Mouse (Mus musculus) stomach, postnatal 0 days (tissue): Measurements from ENCODE around the gene Nxn. TPM values are rescaled to one million over a fixed set of nuclear protein-coding genes. Genes with fewer than 3 reads are reported as not detected.
A peak's percentile ranks its signal among the peaks of the same experiment; 100 is the strongest.

Experiments
- ATAC-seq: fragments of 200-750 bp; cut with Nextera tagmentation; 2 replicates; pipeline ENCODE4 v1.8.0; 2017; ENCODE audit not compliant: low FRiP score, low TSS enrichment
- DNase-seq: peaks from one replicate; pipeline ENCODE4 v3.0.0-alpha.2; 2016; ENCODE audit warnings: low spot score
- H3K27ac ChIP-seq: fragments of 300-500 bp; sonication (generic); replicated peaks from 2 replicates; pipeline ENCODE4 v1.5.1; 2014; ENCODE audit warnings: mild to moderate bottlenecking, control low read depth
- H3K27me3 ChIP-seq: fragments of 300-500 bp; sonication (generic); 2 replicates; pipeline ENCODE4 v1.6.1; 2014; ENCODE audit warnings: low read length; ENCODE audit not compliant: control insufficient read depth, insufficient read depth
- H3K36me3 ChIP-seq: fragments of 300-500 bp; sonication (generic); 2 replicates; pipeline ENCODE4 v1.6.1; 2014; ENCODE audit warnings: low read length, mixed read lengths; ENCODE audit not compliant: control insufficient read depth, insufficient read depth
- H3K4me1 ChIP-seq: fragments of 300-500 bp; sonication (generic); replicated peaks from 2 replicates; pipeline ENCODE4 v1.6.1; 2014; ENCODE audit warnings: antibody characterized with exemption; ENCODE audit not compliant: control insufficient read depth, insufficient read depth
- H3K4me2 ChIP-seq: fragments of 300-500 bp; sonication (generic); replicated peaks from 2 replicates; pipeline ENCODE4 v1.6.1; 2014; ENCODE audit warnings: low read depth, mild to moderate bottlenecking, control low read depth, moderate library complexity
- H3K4me3 ChIP-seq: fragments of 300-500 bp; sonication (generic); 2 replicates; pipeline ENCODE4 v1.5.1; 2014; ENCODE audit warnings: low read depth, low read length, control low read depth
- H3K9ac ChIP-seq: fragments of 300-500 bp; sonication (generic); 2 replicates; pipeline ENCODE4 v1.6.1; 2014; ENCODE audit warnings: mild to moderate bottlenecking, low read length, control low read depth, mixed read lengths
- H3K9me3 ChIP-seq: fragments of 300-500 bp; sonication (generic); 2 replicates; pipeline ENCODE4 v1.6.1; 2016; ENCODE audit warnings: low read length; ENCODE audit not compliant: control insufficient read depth
- CTCF ChIP-seq: IDR thresholded peaks from 2 replicates; pipeline ENCODE4 v1.5.1; 2016; ENCODE audit warnings: antibody characterized with exemption, low read depth, mild to moderate bottlenecking, moderate library complexity
- EP300 ChIP-seq: optimal IDR thresholded peaks from 2 replicates; pipeline ENCODE3; 2016; ENCODE audit warnings: antibody characterized with exemption
- WGBS: fragments of 180-500 bp; shearing (Covaris S2); extraction: QIAGEN DNeasy Blood & Tissue Kit; methylation state at CpG from one replicate; pipeline ENCODE4 v1.1.7; 2014; 5-methylcytosine and 5-hydroxymethylcytosine counted together
- polyA plus RNA-seq: library from polyadenylated mRNA; unstranded; fragments of >200 nt; fragmentation: Nextera tagmentation; extraction: Ambion mirVana; gene quantifications from 2 replicates; pipeline ENCODE4 v1.2.1, GENCODE M21; 2015

Gene Nxn
- polyA plus RNA-seq, 1 experiment from 2014 or later, result 24.0 TPM

GRCm38 (mm10) chr11:76436009-76436408 is 37.1 kb upstream of the Nxn start:
- Histone ChIP-seq H3K4me2 (peak overlapping the region; percentile 62), H3K4me1 (peaks cover 10% of the 10 kb centered on the region), H3K4me3 (peak overlapping the region; percentile 45), H3K9me3 (no peaks in the 10 kb centered on the region), H3K27me3 (no peaks in the 10 kb centered on the region), H3K27ac (no peak overlapping the region), H3K9ac (no peak overlapping the region; the same call in 1 of the 2 replicates), H3K36me3 (peaks cover 2% of the 10 kb centered on the region)
- ATAC-seq, result no peak
- DNase-seq, result no peak
- 61% methylated on average over 5 of the region's 5 CpGs for WGBS
- TF ChIP-seq CTCF (no peak), EP300 (no peak)

- 68% methylated on average over 6 of the region's 6 CpGs for WGBS
- peaks cover 5% of the 10 kb centered on the region; the same call in 1 of the 2 replicates for H3K36me3 ChIP-seq
- H3K9ac ChIP-seq, result peak overlapping the region; percentile 35
- no peak overlapping the region for H3K4me3 ChIP-seq
- H3K4me1 ChIP-seq, result peaks cover 6% of the 10 kb centered on the region; the same call in 1 of the 2 replicates
- H3K4me2 ChIP-seq, result no peak overlapping the region
- no peak for ATAC-seq
- DNase-seq, result no peak
- TF ChIP-seq CTCF (no peak), EP300 (no peak)
- peak overlapping the region; percentile 53 for H3K27ac ChIP-seq
- H3K27me3 ChIP-seq, result no peaks in the 10 kb centered on the region
- no peaks in the 10 kb centered on the region for H3K9me3 ChIP-seq
These were observed 31.2 kb upstream of the Nxn start for GRCm38 (mm10) chr11:76429966-76430631.

- 46% methylated on average over 7 of the region's 7 CpGs for WGBS
- Histone ChIP-seq H3K4me1 (0 out of 2 replicates have a peak, but pooled peaks cover 3% of the 10 kb centered on the region), H3K27me3 (no peaks in the 10 kb centered on the region), H3K9me3 (no peaks in the 10 kb centered on the region), H3K4me2 (no peak overlapping the region), H3K36me3 (peaks cover 5% of the 10 kb centered on the region; the same call in 1 of the 2 replicates), H3K27ac (peak overlapping the region; percentile 53), H3K9ac (peak overlapping the region; percentile 35), H3K4me3 (no peak overlapping the region)
- no peak for DNase-seq
- ATAC-seq, result no peak
- no peak for TF ChIP-seq EP300
- no peak for TF ChIP-seq CTCF
These were observed 30.6 kb upstream of the Nxn start for GRCm38 (mm10) chr11:76429556-76429955.

DNA sequence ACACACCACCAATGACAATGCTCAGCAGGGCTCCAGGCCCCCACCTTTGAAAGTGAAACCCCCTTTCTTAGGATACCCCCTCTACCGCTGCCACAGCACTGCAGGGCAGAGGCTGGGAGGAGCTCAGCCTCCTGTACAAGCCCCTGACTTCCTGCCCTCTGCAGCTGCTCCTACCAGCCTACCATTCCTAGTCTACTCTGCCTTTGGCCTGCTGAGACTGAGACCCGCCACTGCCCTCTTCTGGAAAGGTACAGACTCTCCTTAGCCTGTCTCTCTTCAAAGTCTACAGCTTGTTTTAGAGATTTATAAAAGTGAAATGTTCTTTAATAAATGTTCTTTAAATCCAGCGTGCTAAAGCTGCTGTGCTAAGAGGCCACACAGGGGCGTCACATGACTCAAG is 30.1 kb upstream of the Nxn start:
- H3K9ac ChIP-seq, result peak overlapping the region; percentile 35; the same call in 1 of the 2 replicates
- H3K4me2 ChIP-seq, result no peak overlapping the region
- 0 out of 2 replicates have a peak, but pooled peaks cover 3% of the 10 kb centered on the region for H3K4me1 ChIP-seq
- H3K9me3 ChIP-seq, result no peaks in the 10 kb centered on the region
- 65% methylated on average over 4 of the region's 4 CpGs for WGBS
- H3K27me3 ChIP-seq, result no peaks in the 10 kb centered on the region
- no peak overlapping the region for H3K4me3 ChIP-seq
- peaks cover 5% of the 10 kb centered on the region; the same call in 1 of the 2 replicates for H3K36me3 ChIP-seq
- H3K27ac ChIP-seq, result peak overlapping the region; percentile 53; the same call in 1 of the 2 replicates
- DNase-seq (no peak), ATAC-seq (no peak)
- peak; percentile 58 for TF ChIP-seq CTCF
- TF ChIP-seq EP300, result no peak

GRCm38 (mm10) chr11:76427781-76428180 is 28.8 kb upstream of the Nxn start:
- H3K4me2 ChIP-seq, result no peak overlapping the region
- H3K9ac ChIP-seq, result no peak overlapping the region
- TF ChIP-seq CTCF, result no peak
- no peak for TF ChIP-seq EP300
- no peaks in the 10 kb centered on the region for H3K27me3 ChIP-seq
- WGBS, result 62% methylated on average over 3 of the region's 3 CpGs
- H3K36me3 ChIP-seq, result peaks cover 7% of the 10 kb centered on the region
- H3K27ac ChIP-seq, result no peak overlapping the region
- H3K4me3 ChIP-seq, result no peak overlapping the region
- ATAC-seq, result no peak
- 0 out of 2 replicates have a peak, but pooled peaks cover 3% of the 10 kb centered on the region for H3K4me1 ChIP-seq
- no peaks in the 10 kb centered on the region for H3K9me3 ChIP-seq
- no peak for DNase-seq

- H3K9me3 ChIP-seq, result no peaks in the 10 kb centered on the region
- no peaks in the 10 kb centered on the region for H3K27me3 ChIP-seq
- TF ChIP-seq EP300 (no peak), CTCF (no peak)
- no peak overlapping the region for H3K4me3 ChIP-seq
- no peak overlapping the region for H3K9ac ChIP-seq
- no peak overlapping the region for H3K4me2 ChIP-seq
- peak; percentile 24; the same call in 1 of the 2 replicates for ATAC-seq
- no peak for DNase-seq
- H3K36me3 ChIP-seq, result peaks cover 13% of the 10 kb centered on the region
- H3K4me1 ChIP-seq, result 0 out of 2 replicates have a peak, but pooled peaks cover 3% of the 10 kb centered on the region
- H3K27ac ChIP-seq, result peak overlapping the region; percentile 56; the same call in 1 of the 2 replicates
- WGBS, result 38% methylated on average over 6 of the region's 6 CpGs
These were observed 26.8 kb upstream of the Nxn start for GRCm38 (mm10) chr11:76425749-76426148.
